Mouse (Mus musculus): ENCODE data around the gene Il13. TPM values are rescaled to one million over a fixed set of nuclear protein-coding genes. Genes with fewer than 3 reads are reported as not detected.

Gene Il13
- polyA plus RNA-seq, 3 experiments from 2014 or later: not detected

DNA sequence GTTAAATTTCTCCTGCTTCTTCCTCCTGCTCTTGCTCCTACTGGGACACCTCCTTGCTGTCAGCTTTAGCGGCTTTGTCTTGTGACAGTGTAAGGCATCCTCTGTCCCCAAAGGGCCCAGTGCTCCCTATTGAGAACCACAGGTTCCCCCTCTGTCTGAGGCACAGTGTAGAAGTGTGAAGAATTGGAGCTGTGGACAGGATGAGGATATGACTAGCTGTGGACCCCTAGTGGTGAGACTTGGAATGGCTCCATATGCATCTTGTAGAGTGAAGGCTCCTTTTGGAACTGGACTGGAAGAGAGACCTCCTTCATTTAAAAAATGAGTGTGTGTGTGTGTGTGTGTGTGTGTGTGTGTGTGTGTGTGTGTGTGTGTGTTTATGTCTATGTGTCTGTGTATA is 6.6 kb downstream of the Il13 start:
- ATAC-seq: peak; percentile 74

DNA sequence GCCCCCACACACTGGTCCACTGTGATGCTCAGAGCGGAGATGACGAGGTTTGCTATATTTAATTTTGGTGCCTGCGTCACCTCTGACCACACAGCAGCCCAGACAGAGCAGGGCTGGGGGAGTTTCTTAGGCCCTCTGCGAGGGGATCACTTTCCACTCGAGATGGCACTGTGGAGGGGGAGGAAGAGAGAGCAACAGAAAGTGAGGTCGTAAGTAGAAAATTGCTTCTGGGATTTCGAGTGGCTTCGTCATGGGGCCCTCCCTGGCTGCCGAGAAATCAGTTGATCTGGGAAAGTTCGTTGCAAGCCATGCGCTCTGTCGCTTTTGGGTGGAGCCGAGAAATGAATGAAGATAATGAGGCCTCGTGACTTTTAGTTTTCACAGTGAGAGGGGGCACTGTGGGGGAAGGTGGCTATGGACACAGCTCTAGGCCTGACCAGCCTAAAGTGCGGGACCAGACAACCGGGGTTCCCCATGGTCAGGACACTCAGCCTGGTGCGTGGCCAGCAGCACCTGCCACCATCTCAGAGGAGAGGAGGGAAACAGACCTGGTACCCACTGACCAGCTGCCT is 7.6 kb downstream of the Il13 start:
- no peak for ATAC-seq

DNA sequence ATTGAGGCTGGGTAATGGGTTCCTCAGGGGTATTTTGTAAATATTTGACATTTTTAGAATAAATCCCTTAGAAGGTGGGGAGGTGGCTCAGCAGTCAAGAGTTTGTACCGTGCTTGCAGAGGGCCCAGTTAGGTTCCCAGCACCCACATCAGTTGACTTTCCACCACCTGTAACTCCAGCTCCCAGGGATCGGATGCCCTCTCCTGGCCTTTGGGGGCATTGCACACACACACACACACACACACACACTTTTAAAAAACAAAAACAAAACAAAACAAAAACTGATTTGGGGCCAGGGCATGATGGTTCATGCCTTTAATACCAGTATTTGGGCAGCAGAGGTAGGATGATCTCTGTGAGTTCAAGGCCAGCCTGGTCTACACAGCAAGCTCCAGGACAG is 10.4 kb downstream of the Il13 start:
- ATAC-seq: no peak

DNA sequence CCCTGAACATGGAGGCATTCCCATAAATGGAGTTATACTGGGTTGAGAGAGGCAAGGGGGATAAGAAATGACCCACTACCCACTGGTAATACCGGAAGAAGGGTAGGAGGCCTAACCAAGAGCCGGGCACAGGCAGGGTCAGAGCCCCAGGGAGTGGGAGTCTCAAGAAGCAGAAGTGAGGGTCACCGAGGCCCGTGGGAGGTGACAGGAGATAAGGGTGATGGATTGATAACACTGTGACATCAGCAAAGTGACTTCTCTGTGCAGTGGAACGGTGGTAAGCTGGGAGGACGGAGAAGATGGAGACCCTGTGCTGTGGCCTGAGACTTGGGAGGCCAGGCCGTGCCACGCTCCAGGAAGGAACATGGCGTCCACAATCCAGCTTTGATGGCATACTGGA is 10.9 kb downstream of the Il13 start:
- ATAC-seq: no peak

DNA sequence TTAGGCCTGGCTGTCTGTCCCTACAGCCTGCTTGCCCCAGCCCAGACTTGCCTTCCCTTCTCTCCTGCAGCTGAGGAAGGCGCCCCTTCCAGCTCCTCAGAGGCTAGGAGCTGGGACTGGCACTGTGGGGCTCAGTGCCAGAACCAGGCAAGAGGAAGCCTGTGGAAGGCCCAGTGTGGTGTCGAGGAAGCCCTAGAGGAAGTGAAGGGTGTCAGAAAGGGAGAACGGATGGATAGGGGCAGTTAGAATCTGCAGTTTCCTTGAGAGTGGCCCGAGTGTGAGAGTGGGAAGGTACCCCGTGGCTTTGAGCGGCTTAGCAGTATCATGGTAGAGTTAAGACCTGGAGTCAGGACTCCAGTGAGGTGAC is 12.1 kb downstream of the Il13 start:
- ATAC-seq: no peak

DNA sequence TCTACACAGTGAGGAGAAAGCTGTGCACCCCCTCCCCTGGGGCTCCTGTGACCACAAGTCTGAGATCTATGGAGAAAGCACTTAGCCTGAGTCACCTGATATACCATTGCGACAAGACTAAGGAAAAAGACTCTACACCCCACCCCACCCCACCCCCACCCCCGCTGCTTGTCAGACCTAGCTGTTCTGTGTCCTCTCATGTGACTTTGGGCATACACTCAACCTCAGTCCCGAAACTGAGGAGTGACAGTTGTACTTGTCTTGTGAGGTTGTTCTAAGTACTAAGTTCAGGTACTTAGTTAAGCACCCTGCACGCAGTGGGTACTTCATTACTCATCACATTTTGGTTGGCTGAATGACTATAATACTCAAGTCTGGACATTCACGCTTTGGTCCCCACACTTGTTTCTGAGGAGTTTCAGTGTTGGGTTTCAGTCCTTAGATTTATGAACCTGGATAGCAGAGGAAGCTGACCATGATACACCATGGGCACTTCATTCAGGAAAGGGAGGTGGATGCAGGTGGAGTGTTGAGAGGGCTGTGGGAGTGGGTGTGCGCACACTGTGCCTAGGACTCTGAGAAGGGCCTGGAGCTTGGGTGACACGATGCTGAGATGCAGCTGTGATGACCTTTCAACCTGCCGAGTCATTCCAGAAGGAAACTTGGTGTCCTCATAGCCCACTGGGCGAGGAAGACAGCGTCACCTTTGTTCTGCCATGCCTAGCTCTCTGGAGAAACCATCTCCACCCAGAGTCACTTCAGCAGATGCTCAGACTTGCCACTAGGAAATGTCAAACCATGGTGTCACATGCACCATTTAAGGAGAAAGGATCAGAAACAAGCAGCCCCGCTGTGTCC is 12.7 kb downstream of the Il13 start:
- no peak for ATAC-seq

DNA sequence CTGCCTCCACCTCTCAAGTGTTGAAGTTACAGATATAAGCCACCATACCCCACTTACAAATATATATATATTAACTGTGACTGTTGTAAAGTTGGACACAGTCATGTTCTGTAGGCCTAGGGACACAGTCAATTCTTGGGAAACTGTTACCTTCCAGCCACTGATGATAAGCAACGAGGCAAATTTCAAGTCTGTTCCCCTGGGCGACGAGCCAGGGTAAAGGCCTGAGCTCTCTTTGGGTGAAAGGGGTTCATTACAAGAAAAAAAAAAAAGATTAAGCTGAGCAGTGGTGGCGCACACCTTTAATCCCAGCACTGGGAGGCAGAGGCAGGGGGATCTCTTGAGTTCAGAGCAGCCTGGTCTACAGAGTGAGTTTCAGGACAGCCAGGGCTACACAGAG is 14.4 kb downstream of the Il13 start:
- ATAC-seq: no peak

DNA sequence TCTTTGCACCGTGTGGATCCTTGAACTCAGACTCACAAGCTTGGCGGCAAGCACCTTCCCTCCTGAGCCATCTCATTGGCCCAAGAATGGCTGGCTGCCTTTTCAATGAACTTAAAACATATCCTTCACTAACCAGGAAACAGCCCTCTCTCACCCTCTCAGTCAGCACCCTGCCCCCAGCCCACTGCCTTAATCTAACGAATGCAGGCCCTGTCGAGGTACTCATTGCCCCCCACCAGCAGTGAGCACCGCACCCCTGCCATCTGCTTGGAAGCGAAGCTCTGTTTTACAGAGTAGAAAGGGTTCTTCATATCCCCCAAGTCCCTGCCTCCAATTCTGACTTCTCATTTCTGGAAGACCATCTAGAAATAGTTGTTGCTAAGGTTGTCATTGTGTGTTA is 15.1 kb downstream of the Il13 start:
- no peak for ATAC-seq

DNA sequence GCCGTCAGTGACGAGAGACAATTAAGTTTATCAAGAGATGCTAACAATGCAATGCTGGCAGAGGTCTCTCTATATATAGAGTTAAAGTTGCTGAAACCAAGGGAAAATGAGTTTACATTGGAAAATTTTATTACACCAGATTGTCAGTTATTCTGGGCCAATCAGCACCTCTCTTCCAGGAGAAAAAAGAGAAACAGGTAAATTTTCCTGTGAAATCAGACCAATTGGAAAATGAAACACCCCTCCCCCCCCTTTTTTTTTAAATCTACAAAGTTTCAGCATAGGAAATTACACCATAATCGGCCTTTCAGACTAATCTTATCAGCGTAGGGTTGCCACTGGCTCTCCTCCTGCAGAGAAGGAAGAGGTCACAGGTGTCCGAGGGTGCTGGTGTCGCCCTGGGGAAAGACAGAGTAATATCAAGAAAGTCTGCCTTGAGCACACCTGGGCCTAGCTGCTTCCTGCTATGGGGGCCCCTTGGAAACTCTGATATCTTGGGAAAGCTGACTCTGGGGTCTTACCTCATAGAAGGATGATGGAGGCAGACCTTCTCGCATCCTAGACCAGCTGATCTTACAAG is 15.8 kb downstream of the Il13 start, which contains the start of gene Il4:
Gene Il4 (minus strand): TSS at position 51 of the 580 bp plus-strand sequence.
- ATAC-seq: no peak

DNA sequence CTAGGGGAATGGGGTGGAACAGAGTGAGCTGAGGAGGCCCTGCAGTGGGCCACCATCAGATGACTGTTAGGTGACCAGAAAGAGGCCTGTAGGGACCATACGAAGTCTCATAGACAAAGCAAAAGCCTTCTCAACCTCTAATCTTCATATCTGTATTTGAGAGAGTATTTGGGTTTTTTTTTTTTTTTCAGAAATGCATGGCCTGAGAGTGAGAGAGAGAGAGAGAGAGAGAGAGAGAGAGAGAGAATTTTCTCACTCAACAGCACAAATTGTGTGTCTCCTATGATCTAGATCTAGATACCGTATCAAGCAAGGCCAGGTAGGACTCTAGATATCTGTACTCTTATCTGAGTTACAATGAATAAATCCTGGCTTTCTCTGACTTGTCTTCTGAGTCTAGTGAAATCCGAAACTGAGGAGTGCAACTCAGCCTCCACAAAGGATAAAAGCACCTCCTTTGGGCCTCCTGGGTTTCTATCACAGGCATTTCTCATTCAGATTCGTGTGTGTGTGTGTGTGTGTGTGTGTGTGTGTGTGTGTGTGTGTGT is 16.9 kb downstream of the Il13 start:
- ATAC-seq: no peak

DNA sequence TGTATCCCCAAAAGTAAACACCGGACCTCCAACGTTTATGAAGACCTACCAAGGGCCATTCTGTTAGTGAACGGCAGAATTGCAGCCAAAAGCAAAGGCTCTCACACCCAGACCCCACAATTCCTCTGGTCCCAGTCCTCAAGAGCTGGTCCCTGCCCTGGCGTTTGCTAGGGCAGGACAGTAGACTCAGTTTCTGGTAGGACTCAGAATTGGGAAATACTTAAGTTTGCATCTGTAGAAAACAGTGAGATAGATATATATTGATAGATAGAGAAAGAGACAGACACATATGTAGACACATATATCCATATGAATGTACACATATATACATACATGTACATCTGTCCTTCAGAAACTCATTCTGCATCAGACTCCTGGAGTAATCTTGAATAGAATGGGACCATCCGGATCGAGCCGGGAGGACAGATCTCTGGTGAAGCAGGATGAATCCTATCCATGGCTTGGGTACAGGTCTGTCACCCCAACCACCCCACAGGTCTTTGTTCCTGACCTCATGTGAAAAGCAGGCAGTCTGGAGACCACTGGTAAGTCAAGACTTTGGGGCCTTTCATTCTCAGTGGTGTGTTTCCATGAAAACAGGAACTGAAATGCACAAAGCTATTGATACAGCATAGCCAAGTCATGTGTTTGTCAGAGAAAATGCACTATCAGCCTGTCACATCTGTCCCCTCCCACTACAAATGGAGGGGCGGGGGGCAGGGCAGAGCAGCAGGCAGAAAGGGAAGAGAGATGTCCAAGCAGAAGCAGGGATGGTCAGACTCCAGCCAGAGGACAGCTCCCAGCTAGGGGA is 17.5 kb downstream of the Il13 start:
- ATAC-seq: peak; percentile 77

DNA sequence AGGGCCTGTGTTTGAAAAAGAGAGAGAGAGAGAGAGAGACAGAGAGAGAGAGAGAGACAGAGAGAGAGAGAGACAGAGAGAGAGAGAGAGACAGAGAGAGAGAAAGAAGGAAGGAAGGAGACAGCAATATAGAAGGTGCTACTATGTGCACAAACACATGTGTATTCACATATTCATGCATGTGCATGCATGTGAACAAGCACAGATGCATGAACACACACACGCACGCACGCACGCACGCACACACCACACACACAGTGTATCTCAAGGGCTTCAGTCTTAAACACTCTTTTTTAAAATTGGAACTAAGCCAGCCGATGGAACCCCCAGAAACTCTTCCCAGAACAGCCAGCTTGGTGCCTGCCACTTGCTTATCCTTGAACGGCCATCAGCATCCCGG is 18.9 kb downstream of the Il13 start:
- ATAC-seq: no peak

DNA sequence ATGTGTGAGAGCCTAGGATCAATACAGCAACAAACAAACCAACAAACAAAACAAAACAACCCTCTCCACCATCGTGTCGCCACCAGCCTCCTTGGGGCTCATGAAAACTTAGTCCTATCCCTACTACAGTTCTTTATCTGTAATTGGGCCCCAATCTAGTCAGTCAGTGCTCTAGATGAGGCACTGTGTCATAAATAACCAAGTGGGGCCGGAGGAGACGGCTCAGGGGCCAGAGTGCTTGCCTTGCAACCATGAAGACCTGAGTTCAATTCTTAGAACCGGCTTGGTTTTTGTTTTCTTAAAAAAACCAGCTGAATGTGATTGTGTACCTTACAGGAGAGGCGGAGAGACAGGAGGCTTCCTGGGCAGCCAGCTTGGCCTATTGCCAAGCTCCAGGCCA is 19.3 kb downstream of the Il13 start:
- ATAC-seq: no peak

DNA sequence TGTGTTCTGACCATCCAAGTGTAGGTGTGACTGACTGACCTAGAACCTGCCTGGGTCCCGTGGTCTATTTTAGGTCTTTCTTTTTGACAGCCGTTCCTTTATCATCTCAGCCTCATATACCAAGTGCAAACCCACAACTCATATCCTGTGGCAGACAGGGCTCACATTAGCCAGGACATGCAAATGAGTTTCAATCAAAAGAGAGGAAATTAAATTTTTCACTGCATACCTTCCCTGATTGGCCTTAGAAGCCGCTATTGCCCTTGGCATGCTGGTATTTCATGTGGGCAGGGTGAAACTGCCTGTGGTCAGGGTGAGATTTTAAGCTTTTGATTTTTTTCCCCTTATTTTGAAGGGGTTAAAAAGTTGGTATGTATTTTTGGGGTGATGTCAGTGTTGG is 24.8 kb downstream of the Il13 start:
- ATAC-seq: peak; percentile 74

DNA sequence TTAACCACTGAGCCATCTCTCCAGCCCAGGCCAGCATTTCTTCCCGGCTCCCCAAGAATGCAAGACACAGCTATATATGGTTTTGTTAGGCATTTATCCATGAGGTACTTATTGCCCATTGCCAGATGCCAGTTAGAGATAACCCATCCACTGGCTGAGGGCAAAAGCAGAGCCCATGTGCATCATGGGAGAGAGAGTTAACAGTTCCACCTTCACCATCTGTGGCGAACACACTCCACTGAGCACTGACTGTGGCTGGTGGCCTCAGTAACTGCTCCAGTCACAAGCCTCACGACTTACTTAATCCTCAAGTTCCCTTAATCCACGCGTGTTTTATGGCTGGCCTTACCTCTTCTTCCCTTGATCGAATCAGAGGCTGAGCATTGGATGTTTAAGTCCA is 25.3 kb downstream of the Il13 start:
- no peak for ATAC-seq

DNA sequence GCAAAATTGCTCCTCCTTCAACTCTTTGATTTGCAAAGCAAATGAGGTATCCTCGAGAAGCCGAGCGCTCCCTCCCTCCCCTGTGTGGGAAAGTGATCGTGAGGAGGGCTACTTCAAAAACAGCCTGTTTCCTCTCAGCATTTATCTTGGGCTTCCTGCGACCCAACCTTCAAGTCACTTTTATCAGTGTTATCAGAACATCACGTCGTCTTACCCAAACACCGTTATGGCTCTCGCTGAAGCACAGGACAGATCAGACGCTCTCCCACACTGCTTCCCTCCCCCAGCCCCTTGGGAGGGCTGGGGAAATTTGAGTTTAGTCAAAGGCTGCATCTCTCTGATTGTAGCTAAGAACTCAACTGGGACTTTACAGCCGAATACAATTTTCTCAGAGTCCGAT is 28.9 kb downstream of the Il13 start:
- peak; percentile 60 for ATAC-seq

DNA sequence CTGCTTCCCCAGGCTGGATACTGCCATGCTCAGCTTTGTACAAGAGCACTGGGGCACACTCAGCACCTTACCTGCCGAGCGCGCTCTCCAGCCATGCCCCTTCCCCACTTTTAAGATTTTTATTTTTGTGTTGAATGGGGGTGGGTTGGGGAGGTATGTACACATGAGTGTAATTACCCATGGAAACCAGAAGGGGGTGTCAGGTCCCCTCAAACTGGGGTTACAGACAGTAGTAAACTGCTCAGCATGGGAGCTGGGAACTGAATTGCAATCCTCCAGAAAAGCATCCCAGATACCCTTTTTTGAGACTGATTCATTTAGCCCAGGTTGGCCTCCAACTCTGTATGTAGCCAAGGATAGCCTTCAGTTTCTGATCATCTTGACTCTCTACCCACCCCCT is 29.5 kb downstream of the Il13 start:
- no peak for ATAC-seq

DNA sequence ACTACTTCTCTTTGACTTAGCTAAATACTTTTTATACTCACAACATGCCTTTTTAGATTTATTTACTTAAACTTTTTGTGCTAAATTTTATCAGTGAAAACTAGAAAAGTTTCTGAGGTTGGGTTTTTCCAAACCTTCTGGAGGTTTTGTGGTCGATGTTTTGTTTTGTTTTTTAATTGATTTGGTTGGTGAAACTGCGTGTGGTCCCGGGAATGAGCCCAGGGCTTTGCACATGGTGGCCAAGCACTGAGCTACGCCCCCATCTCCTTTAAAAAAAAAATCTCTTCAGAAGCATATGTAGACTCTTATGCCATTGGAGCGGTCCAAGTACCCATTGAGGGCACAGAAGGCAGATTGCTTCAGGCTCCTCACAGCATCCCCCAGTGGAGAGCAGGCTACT is 43.4 kb downstream of the Il13 start:
- ATAC-seq: no peak

DNA sequence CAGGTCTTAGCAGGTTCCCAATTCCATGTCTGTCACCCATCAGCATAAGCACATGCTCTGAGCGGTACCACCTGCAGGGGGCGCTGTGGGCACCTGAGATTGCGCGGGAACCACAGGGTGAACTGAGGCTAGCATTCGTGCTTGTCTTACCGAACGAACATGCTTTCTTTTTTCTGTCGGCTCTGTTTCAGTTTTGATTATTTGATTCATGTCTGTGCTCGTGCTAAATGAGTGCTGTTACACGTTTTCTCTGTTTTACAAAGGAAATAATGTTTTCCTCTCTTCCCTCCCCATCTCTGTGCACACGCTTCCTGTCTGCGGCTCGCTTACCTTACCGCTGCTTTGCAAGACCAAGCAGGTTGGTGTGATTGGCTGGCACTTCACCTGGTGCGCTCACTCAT is 44.1 kb downstream of the Il13 start:
- peak; percentile 94 for ATAC-seq

DNA sequence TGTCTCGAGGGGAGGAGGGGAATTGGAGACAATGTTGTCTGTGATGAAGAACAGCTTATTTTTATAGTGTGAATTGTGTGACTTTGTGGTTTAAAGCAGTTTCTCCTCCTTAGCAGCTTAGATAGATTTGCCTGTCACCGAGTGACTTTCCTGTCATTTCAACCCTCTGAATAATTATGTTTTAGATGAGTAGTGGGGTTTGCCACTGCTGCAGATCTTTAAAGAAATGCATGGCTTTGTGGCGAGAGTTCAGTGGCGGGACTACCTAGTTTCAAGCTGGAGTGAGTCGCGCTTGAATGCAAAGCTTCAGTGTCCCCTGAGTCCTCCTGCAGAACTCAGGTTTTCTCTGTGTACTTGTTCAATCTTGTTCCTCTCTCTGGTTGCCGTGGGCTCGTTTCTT is 46.2 kb downstream of the Il13 start:
- ATAC-seq: no peak

DNA sequence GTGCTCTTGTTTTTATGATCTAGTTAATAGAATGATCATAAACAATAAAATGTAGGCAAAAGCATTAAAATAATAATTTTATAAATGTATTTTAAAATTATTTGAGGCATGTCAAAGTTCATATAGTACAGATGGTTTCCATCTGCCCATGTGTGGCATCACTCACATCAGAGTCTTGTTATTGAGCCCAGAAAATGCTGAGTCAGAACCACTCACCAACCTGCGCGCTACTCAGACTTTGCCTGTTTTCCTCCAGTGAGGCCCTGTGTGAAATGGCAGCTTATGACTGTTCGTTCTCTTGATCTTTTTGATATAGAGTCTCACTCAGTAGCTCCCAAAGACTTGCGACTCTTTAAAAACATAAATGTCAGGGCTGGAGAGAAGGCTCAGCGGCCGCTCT is 49.0 kb downstream of the Il13 start:
- ATAC-seq: no peak

DNA sequence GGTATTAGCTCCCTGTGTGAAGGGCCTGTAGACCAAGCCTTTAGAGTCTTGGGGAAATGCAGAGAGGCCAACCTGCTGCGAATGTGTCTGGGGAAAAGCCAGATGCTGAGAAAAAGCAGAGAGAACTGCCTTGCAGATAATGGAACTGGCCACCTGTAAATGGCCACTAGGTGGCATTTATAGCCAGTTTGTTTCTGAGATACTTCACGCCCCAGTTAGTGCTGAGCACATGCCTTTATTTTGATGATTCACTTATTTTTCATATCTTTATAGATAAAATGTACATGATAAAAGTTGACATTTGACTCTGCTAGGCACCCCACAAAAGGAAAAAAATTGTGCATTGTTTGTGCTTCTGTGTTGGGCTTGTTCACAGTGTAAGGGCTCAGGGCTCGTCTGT is 49.7 kb downstream of the Il13 start:
- no peak for ATAC-seq

DNA sequence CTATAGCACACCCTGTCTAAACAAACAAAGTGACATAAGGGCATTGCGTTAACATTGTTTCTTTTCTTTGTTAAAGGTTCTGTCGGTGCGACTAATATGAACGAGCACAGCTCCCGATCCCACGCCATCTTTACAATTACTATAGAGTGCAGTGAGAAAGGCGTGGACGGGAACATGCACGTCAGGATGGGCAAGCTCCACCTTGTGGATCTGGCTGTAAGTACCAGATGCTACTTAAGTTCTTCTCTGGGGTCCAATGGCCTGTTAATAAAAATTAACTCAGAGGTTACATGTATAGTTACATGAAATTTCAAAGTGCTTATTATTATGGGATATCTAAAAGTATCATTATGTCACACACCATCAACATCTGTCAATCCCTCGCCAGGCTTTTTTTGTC is 51.4 kb downstream of the Il13 start:
- ATAC-seq: no peak
